Mouse (Mus musculus) neural tube, embryonic 15.5 days (tissue): ENCODE measurements at regions not wholly inside any gene's neighbourhood (a gene's known extent, or its start where the extent isn't known, plus 50 kb on each side); places are given as distances from the start of the nearest gene placed in this dataset.

Source experiments
- ATAC-seq: fragments of 200-750 bp; cut with Nextera tagmentation; 2 replicates; pipeline ENCODE4 v1.8.0; 2017; ENCODE audit warnings: mild to moderate bottlenecking, moderate TSS enrichment, moderate library complexity; ENCODE audit not compliant: low FRiP score
- H3K27ac ChIP-seq: fragments of 300-500 bp; sonication (generic); replicated peaks from 2 replicates; pipeline ENCODE4 v1.5.1; 2015; ENCODE audit warnings: mild to moderate bottlenecking, inconsistent platforms
- H3K27me3 ChIP-seq: fragments of 300-500 bp; sonication (generic); replicated peaks from 2 replicates; pipeline ENCODE4 v1.6.1; 2015; ENCODE audit warnings: inconsistent platforms
- H3K36me3 ChIP-seq: fragments of 300-500 bp; sonication (generic); 2 replicates; pipeline ENCODE4 v1.6.1; 2015; ENCODE audit warnings: inconsistent platforms
- H3K4me1 ChIP-seq: fragments of 300-500 bp; sonication (generic); 2 replicates; pipeline ENCODE4 v1.6.1; 2015; ENCODE audit warnings: inconsistent platforms
- H3K4me2 ChIP-seq: fragments of 300-500 bp; sonication (generic); 2 replicates; pipeline ENCODE4 v1.6.1; 2015; ENCODE audit warnings: inconsistent platforms, mild to moderate bottlenecking, moderate library complexity
- H3K4me3 ChIP-seq: fragments of 300-500 bp; sonication (generic); replicated peaks from 2 replicates; pipeline ENCODE4 v1.5.1; 2015; ENCODE audit warnings: mild to moderate bottlenecking, inconsistent platforms
- H3K9ac ChIP-seq: fragments of 300-500 bp; sonication (generic); replicated peaks from 2 replicates; pipeline ENCODE4 v1.6.1; 2015; ENCODE audit warnings: mild to moderate bottlenecking, inconsistent platforms
- H3K9me3 ChIP-seq: fragments of 300-500 bp; sonication (generic); replicated peaks from 2 replicates; pipeline ENCODE4 v1.6.1; 2016; ENCODE audit warnings: inconsistent platforms
- WGBS: fragments of 180-500 bp; shearing (Covaris S2); methylation state at CpG from one replicate; pipeline ENCODE4 v1.1.7; 2015; ENCODE audit warnings: mixed read lengths; 5-methylcytosine and 5-hydroxymethylcytosine counted together

DNA sequence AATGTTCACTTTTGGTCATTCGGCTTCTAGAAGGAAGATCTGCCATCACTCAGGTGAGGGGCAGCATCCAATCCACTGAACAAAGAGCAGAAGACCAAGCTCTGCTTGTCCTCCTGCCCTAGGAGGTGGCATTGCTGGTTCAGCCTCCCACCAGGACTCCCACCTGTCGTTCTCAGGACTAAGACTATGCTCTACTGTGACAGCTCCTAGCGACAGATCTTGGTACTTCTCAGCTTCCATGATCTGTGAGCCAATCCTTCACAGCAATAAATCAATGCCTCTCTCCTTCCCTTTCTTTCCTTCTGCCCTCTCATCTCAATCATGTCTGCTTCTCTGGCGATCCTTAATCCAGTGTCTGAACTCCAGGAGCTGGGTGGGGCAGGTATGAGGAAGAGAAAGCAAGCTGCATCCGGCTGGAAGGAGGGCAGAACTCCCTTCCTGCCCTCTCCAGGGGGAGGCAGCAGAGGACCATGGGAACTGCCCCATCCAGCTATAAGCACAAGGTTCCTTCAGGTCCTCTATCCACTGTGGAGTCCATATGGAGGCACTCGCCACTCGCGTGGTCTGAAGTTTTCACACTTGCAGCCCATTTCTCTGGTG lies 54.8 kb upstream of the Btrc start:
- H3K4me2 ChIP-seq = no peak overlapping the region
- 0 out of 2 replicates have a peak, but pooled peaks cover 4% of the 10 kb centered on the region for H3K27me3 ChIP-seq
- ATAC-seq = no peak
- 60% methylated on average over 8 of the region's 8 CpGs for WGBS
- H3K9me3 ChIP-seq = no peaks in the 10 kb centered on the region
- no peak overlapping the region for H3K27ac ChIP-seq
- peaks cover 55% of the 10 kb centered on the region for H3K4me1 ChIP-seq
- no peaks in the 10 kb centered on the region for H3K36me3 ChIP-seq
- H3K4me3 ChIP-seq = no peak overlapping the region
- no peak overlapping the region for H3K9ac ChIP-seq

DNA sequence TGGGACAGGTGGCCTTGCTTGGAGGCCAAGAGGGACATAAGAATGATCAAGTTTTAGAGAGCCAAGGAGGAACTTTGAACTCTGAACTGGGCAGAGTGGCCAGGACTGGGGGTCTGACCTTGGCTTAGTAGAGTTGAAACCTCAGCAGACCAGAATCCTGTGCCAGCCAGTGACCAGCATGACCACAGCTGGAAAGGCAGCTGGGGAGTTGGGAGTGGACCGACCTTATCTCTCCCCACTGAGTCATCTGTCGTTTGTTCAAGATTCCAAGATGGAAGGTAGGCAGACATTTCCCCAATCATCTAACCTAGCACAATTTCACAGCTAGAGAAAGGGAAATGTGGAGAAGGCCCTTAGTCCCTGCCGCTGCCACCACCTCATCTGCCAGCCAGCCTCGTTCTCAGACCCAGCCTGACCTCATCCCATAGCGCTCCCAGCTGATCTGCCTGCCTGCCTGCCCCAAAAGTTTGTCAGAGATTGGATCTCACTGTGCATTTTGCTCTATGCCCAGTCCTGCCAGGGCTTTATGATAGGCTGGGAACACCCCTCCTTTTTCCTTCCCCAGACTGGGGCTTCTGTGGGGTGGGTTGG lies 53.1 kb upstream of the Btrc start:
- 33% methylated on average over 5 of the region's 5 CpGs for WGBS
- H3K4me3 ChIP-seq = peak overlapping the region; percentile 14; the same call in 1 of the 2 replicates

DNA sequence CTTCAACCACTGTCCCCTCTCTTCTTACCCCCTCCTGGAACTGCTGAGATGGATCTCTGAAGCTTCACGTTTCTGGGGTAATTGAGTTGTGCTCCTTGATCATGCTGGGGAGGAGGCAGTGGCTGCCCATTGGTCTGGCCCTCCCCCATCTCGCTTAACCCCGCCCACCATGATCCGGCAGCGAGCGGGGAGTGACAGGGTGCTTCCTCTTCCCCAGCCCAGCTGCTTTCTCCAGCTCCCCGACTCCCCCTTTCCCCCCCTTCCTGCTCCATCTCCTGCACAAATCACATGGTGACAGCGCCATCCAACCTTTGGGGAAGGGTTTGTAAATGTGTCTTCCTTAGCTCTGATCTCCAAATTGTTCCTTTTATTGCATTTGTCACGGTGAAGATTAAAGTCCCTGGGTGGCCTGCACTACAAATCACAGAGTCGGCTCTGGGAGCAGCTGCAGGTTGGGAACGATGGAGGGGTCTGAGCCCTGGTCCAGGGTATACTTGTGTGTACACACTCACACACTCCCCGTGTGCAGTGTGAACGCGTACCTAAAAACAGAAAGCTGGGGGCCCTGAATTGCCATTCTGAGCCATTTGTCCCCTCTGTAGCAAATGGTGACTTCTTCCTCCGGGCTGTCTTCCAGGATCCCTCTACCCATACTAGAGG lies 52.5 kb upstream of the Btrc start:
- WGBS = 9% methylated on average over 15 of the region's 15 CpGs

More for the DNA sequence above, 53.1 kb upstream of the Btrc start:
- Histone ChIP-seq H3K36me3 (no peaks in the 10 kb centered on the region), H3K4me1 (peaks cover 45% of the 10 kb centered on the region), H3K9me3 (no peaks in the 10 kb centered on the region), H3K27ac (peak overlapping the region; percentile 67), H3K27me3 (0 out of 2 replicates have a peak, but pooled peaks cover 4% of the 10 kb centered on the region), H3K4me2 (peak overlapping the region; percentile 51), H3K9ac (0 out of 2 replicates have a peak overlapping the region, but pooled peaks have one; percentile 37)
- peak; percentile 18; the same call in 1 of the 2 replicates for ATAC-seq

DNA sequence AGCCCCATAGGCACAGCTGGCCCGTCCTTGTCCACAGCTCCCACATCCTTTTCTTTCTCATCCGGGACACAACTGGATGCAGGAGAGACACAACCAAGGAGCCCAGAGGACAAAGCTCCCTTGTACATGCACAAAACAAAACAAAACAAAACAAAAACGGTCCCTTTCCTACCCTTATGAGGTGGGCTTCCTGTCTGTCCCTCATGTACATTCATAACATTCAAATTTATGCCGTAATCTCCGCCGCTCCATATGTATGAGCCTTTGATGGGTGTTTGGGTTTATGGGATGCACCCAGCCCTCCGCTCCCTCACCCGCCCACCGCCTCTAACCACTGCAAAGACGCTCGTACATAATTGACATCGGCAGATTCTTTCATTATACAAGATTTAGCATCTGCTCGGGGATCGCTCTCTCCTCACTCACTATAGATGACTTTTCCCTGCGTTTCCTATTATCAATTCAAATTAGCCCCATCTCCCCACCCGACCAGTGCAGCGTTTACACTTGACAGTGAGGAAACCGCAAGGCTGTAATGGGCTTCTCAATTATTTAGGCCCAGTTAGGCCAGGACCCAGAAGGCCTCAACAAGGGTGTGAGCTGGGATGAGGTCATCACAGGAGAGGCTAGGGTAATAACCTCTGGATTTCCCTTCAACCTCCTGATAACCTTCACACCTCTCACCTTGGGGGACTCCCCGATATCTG lies 51.5 kb upstream of the Btrc start:
- Histone ChIP-seq H3K4me1 (peaks cover 42% of the 10 kb centered on the region), H3K9me3 (no peaks in the 10 kb centered on the region), H3K27me3 (no peaks in the 10 kb centered on the region), H3K27ac (peak overlapping the region; percentile 67), H3K4me2 (peak overlapping the region; percentile 51), H3K4me3 (no peak overlapping the region), H3K9ac (no peak overlapping the region), H3K36me3 (no peaks in the 10 kb centered on the region)
- WGBS = 24% methylated on average over 19 of the region's 19 CpGs
- ATAC-seq = peak; percentile 18; the same call in 1 of the 2 replicates

More for the DNA sequence above, 52.5 kb upstream of the Btrc start:
- Histone ChIP-seq H3K4me2 (peak overlapping the region; percentile 51), H3K36me3 (no peaks in the 10 kb centered on the region), H3K9me3 (no peaks in the 10 kb centered on the region), H3K27me3 (0 out of 2 replicates have a peak, but pooled peaks cover 3% of the 10 kb centered on the region), H3K27ac (peak overlapping the region; percentile 67), H3K4me3 (peak overlapping the region; percentile 14; the same call in 1 of the 2 replicates), H3K4me1 (peaks cover 45% of the 10 kb centered on the region), H3K9ac (peak overlapping the region; percentile 37; the same call in 1 of the 2 replicates)
- ATAC-seq = peak; percentile 75

DNA sequence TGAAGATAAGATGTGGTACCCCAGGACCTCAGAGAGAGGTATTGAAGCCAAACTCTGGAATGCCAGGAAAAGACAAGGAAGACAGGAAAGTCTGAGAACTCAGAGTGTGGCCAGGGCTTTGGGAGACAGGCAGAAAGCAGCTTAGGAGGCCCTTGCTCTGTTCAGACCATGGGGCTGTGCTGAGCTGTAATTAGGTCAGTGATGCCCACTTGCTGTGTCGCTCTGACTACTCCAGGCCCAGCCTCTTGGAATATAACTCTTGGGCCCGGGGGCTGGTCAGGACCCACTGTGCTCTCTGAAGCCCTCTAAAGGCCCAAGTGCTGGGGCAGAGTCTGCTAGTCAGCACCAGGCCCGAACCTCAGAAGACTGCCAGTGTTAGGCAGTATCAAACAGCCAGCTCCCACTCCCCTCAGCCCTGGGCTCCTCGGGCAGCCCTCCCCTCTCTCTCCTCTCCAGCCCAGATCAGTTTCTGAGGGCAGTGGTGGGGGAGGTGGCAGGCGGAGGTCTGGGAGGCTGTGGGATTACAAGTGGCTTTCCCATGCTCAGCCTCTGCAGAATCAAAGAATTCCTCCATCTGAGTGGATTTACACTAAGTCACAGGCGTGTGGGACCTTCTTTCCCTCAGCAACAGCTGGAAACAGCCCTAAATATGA lies 50.7 kb upstream of the Btrc start:
- H3K4me1 ChIP-seq = peaks cover 42% of the 10 kb centered on the region
- no peak overlapping the region for H3K4me2 ChIP-seq
- no peak for ATAC-seq

More for the DNA sequence above, 50.7 kb upstream of the Btrc start:
- Histone ChIP-seq H3K4me3 (no peak overlapping the region), H3K27me3 (no peaks in the 10 kb centered on the region), H3K9me3 (no peaks in the 10 kb centered on the region), H3K36me3 (no peaks in the 10 kb centered on the region), H3K9ac (0 out of 2 replicates have a peak overlapping the region, but pooled peaks have one; percentile 17), H3K27ac (peak overlapping the region; percentile 67)
- 20% methylated on average over 6 of the region's 6 CpGs for WGBS
